Mouse (Mus musculus) C2C12 (cell line): ENCODE measurements around the gene Tspoap1. TPM values are rescaled to one million over a fixed set of nuclear protein-coding genes. Genes with fewer than 3 reads are reported as not detected.
A peak's percentile ranks its signal among the peaks of the same experiment; 100 is the strongest.

Experiments used
- H3K27me3 ChIP-seq: one replicate; pipeline ENCODE4 v1.6.1; 2011; ENCODE audit not compliant: control insufficient read depth, insufficient read depth, insufficient read length
- H3K36me3 ChIP-seq: one replicate; pipeline ENCODE4 v1.6.1; 2011; ENCODE audit not compliant: control insufficient read depth, insufficient read depth
- H3K4me3 ChIP-seq: one replicate; pipeline ENCODE4 v1.5.1; 2011; ENCODE audit warnings: mild to moderate bottlenecking, control low read depth; ENCODE audit not compliant: poor library complexity, insufficient read depth, severe bottlenecking
- H3K79me2 ChIP-seq: one replicate; pipeline ENCODE4 v1.6.1; 2011; ENCODE audit not compliant: control insufficient read depth, insufficient read depth
- H3K79me3 ChIP-seq: one replicate; pipeline ENCODE4 v1.6.1; 2011; ENCODE audit warnings: low read depth, control low read depth
- H3ac ChIP-seq: one replicate; pipeline ENCODE3; 2011; ENCODE audit warnings: low read depth; ENCODE audit not compliant: control insufficient read depth, insufficient read length
- CEBPB ChIP-seq: IDR thresholded peaks from one replicate; pipeline ENCODE4 v1.6.1; 2011; ENCODE audit warnings: low read depth, mild to moderate bottlenecking, control low read depth, moderate library complexity
- CTCF ChIP-seq: IDR thresholded peaks from one replicate; pipeline ENCODE4 v1.5.1; 2011; ENCODE audit not compliant: control insufficient read depth, insufficient read depth, insufficient read length
- FOSL1 ChIP-seq: IDR thresholded peaks from one replicate; pipeline ENCODE4 v1.8.0; 2011; ENCODE audit warnings: mild to moderate bottlenecking, low read length; ENCODE audit not compliant: poor library complexity, insufficient read depth, severe bottlenecking
- MAX ChIP-seq: IDR thresholded peaks from one replicate; pipeline ENCODE4 v1.6.1; 2011; ENCODE audit warnings: mild to moderate bottlenecking, control low read depth
- MYOD1 ChIP-seq: IDR thresholded peaks from one replicate; pipeline ENCODE4 v1.6.1; 2011; ENCODE audit warnings: low read depth; ENCODE audit not compliant: control insufficient read depth, insufficient read length
- MYOG ChIP-seq: IDR thresholded peaks from one replicate; pipeline ENCODE4 v1.6.1; 2011; ENCODE audit not compliant: control insufficient read depth, insufficient read length; ENCODE audit errors: extremely low read depth
- USF1 ChIP-seq: IDR thresholded peaks from one replicate; pipeline ENCODE4 v1.6.1; 2011; ENCODE audit warnings: low read depth, mild to moderate bottlenecking, control low read depth, moderate library complexity
- polyA plus RNA-seq: library from polyadenylated mRNA; unstranded; fragments of >200 nt; fragmentation: generic; extraction: Trizol; gene quantifications from one replicate; pipeline ENCODE4 v1.2.1, GENCODE M21; 2012; ENCODE audit warnings: missing spikeins

Tspoap1 gene
- polyA plus RNA-seq, 1 experiment: not detected

GRCm38 (mm10) chr11:87763988-87764876 lies 3.9 kb downstream of the Tspoap1 start:
- TF ChIP-seq CEBPB: no peak
- TF ChIP-seq USF1: no peak
- TF ChIP-seq FOSL1: no peak
- Histone ChIP-seq H3K4me3 (no peak overlapping the region), H3ac (no peak overlapping the region), H3K36me3 (no peaks in the 10 kb centered on the region), H3K27me3 (peaks cover 84% of the 10 kb centered on the region), H3K79me3 (no peaks in the 10 kb centered on the region), H3K79me2 (no peaks in the 10 kb centered on the region)

- no peak overlapping the region for H3ac ChIP-seq
Observed at GRCm38 (mm10) chr11:87768745-87769144, 8.4 kb downstream of the Tspoap1 start.

GRCm38 (mm10) chr11:87770989-87771388 lies 10.6 kb downstream of the Tspoap1 start:
- TF ChIP-seq CTCF (peak; percentile 74), FOSL1 (no peak), USF1 (no peak), MYOG (no peak), CEBPB (no peak), MYOD1 (no peak), MAX (no peak)
- no peaks in the 10 kb centered on the region for H3K79me3 ChIP-seq
- H3K27me3 ChIP-seq: peaks cover 28% of the 10 kb centered on the region
- no peaks in the 10 kb centered on the region for H3K79me2 ChIP-seq
- H3ac ChIP-seq: no peak overlapping the region
- H3K4me3 ChIP-seq: no peak overlapping the region
- no peaks in the 10 kb centered on the region for H3K36me3 ChIP-seq

More at GRCm38 (mm10) chr11:87768745-87769144, 8.4 kb downstream of the Tspoap1 start:
- TF ChIP-seq MYOD1 (no peak), USF1 (no peak), FOSL1 (no peak), MYOG (no peak), MAX (no peak), CEBPB (no peak), CTCF (no peak)
- H3K79me3 ChIP-seq: no peaks in the 10 kb centered on the region
- H3K36me3 ChIP-seq: no peaks in the 10 kb centered on the region
- H3K4me3 ChIP-seq: no peak overlapping the region
- no peaks in the 10 kb centered on the region for H3K79me2 ChIP-seq
- H3K27me3 ChIP-seq: peaks cover 48% of the 10 kb centered on the region

GRCm38 (mm10) chr11:87772354-87772753 lies 12.0 kb downstream of the Tspoap1 start:
- no peaks in the 10 kb centered on the region for H3K36me3 ChIP-seq
- H3K79me2 ChIP-seq: no peaks in the 10 kb centered on the region
- peaks cover 19% of the 10 kb centered on the region for H3K27me3 ChIP-seq
- no peaks in the 10 kb centered on the region for H3K79me3 ChIP-seq
- TF ChIP-seq CEBPB (no peak), MYOD1 (peak; percentile 88), MYOG (no peak), MAX (peak; percentile 9), FOSL1 (no peak)
- no peak overlapping the region for H3ac ChIP-seq
- no peak overlapping the region for H3K4me3 ChIP-seq

GRCm38 (mm10) chr11:87778100-87778765 lies 17.9 kb downstream of the Tspoap1 start:
- Histone ChIP-seq H3K36me3 (no peaks in the 10 kb centered on the region), H3K79me2 (no peaks in the 10 kb centered on the region), H3K4me3 (no peak overlapping the region), H3ac (no peak overlapping the region), H3K27me3 (peaks cover 52% of the 10 kb centered on the region), H3K79me3 (no peaks in the 10 kb centered on the region)
- no peak for TF ChIP-seq CEBPB
- TF ChIP-seq MYOG: no peak
- TF ChIP-seq MYOD1: no peak
- TF ChIP-seq CTCF: no peak
- no peak for TF ChIP-seq FOSL1

- no peak overlapping the region for H3ac ChIP-seq
- no peak overlapping the region for H3K4me3 ChIP-seq
- no peaks in the 10 kb centered on the region for H3K79me2 ChIP-seq
- no peaks in the 10 kb centered on the region for H3K79me3 ChIP-seq
- peaks cover 58% of the 10 kb centered on the region for H3K27me3 ChIP-seq
- no peaks in the 10 kb centered on the region for H3K36me3 ChIP-seq
- TF ChIP-seq USF1: no peak
- TF ChIP-seq CEBPB: no peak
- TF ChIP-seq MYOD1: no peak
- no peak for TF ChIP-seq CTCF
- TF ChIP-seq MYOG: no peak
- TF ChIP-seq FOSL1: no peak
- TF ChIP-seq MAX: no peak
Observed at GRCm38 (mm10) chr11:87778915-87779314, 18.6 kb downstream of the Tspoap1 start.
